Mouse (Mus musculus) left cerebral cortex, postnatal 10 days (tissue): ENCODE results near the gene Olfr868. TPM values are rescaled to one million over a fixed set of nuclear protein-coding genes. Genes with fewer than 3 reads are reported as not detected.

Source experiments
- DNase-seq, 2 experiments: peaks; one replicate each; pipeline ENCODE4 v3.0.0; 2021 to 2022; ENCODE audit warnings: low spot score in 2 of 2, mixed read lengths in 1 of 2; ENCODE audit errors: extremely low spot score in 1 of 2
- intact Hi-C: fragments of 180-260 bp; cut with DNase I; formaldehyde crosslinking; loops from one replicate; pipeline ENCODE4 v1.15.1; 2025
- total RNA-seq, 2 experiments: library from RNA; stranded (reverse); gene quantifications; 2 replicates each; pipeline ENCODE4 v1.2.3; 2021

The Olfr868 gene
- not detected for total RNA-seq

DNA sequence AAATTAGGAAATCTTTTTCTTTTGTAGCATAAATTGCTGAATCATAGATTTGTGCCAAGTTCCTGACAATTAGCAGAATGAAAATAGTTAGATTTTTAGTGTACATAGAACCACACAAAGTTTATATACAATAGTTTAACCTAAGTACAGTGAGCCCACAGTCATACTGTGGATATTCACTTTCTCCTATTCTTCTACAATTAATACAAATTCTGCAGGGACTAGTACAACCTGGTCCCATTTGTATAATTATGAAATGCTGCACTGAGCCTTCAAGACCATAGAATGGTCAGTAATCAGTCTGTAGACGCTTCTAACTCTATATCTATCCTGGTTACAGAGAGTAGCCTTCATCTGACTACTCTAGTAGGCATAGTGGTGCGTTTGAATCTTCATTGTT is at the start of gene Olfr868:
TSS of gene Olfr868 (plus strand) at position 301 of the 400 bp plus-strand sequence.
- intact Hi-C loops = no loop called here

DNA sequence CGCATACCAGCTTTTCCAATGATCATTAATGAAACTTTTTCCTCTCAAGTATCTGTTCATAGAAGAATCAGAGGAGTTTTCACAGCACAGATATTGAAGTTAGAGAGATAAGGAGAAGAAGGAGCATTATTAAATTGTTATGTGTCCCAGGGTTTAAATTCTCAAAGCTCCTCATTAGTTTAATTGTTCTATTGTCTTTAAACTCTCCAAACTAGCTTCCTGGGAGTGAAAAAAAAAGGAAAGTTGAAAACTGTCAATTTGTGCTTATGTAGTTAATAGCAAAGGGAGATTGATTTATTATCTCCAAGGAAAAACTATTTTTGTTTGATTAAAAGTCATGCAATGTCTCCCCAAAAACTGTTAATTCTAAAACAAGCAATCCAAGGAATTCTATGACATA is 41.0 kb upstream of the Olfr868 start, which contains the start of gene Olfr867:
TSS of gene Olfr867 (minus strand) at position 101 of the 400 bp plus-strand sequence.
- intact Hi-C loops = no loop called here
- no peak for DNase-seq

More for the DNA sequence above, at the start of gene Olfr868:
- no peak for DNase-seq

DNA sequence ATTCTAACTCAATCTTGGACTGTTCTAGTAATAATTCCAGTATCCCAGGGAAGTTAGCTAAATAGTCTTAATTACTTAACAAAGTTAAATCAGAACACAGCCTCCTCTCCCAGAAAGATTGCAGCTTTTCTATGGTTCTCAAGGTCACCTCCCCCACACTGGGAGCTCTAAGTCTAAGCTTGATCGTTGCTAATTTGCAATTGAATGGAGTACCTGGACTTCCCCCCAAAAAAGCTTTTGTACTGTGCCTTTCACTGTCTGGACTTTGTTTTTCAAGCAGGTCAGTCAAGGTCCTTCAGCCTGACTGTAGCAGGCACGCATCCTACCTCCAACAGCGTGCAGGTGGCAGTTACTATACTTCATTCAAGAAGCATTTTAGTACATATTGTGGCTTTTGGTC is 28.2 kb upstream of the Olfr868 start:
- DNase-seq = no peak
- intact Hi-C loops = no loop called here

DNA sequence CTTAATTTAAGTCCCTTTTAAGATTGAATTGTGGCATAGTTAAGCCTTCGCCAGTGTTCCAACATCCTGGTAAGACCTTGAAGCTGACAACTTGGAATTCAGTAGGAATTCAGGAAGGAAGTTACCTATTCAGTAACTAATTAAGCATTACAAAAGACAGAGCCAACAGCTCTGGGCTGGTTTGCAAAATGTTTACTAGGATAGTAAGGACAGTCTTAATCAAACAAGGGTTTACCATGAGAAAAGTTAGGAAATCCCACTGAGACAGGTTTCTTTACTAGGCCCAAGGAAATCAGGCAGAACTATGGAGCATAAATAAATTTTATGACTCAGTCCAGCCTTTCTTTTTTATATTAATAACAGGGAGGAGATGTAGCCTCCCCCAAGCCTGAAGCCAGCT is 27.1 kb upstream of the Olfr868 start:
- no peak for DNase-seq
- intact Hi-C loops = no loop called here

DNA sequence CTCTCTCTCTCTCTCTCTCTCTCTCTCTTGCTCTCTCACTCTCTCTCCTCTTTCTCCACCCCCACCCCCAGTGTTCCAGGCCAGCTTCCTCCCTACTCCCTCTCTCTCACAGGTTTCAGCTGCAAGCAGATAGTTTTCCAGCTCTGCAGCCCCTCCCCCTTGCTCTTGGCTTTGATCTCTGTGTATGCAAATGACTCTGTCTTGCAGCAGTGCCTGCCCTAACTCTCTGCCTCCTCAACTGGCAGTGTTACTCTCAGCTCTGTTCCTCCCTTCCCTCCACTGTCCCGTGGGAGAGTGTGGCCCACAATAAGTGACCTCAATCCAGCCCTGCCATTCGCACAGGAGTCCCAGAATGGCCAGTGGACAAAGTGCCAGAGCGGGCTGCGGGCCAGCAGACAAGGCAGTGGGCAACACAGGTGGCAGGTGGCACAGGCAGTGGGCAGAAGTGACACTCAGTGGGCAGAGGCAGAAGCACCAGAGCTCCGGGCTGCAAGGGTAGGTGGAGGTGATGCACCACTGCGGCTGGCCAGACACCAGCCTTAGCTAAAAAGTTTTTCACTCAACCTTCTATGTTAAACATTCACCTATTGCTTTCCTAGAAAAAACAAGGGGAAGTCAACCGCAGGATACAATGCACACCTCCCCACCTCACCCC is 24.8 kb upstream of the Olfr868 start:
- peak in 1 of 2 experiments; percentile 19 for DNase-seq
- intact Hi-C loops = no loop called here

DNA sequence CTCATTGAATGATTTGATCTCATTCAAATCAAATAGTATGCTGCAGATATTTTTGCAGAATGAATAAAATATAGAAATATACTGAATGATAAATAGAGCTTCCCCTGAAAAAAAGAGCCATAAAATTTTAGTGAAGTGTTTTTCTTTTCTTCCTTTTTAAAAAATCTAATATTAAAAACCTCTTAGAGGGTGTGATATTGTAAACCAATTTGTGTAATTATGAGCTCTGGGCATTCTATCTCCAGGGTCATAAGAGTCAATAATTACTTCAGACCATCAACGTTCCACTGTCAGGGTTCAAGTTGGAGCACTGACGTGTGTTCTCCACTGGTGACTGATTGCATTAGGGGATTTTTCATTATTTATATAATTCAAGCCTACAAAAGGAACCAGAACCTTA is 30.3 kb downstream of the Olfr868 start, which contains the start of gene Olfr869:
TSS of gene Olfr869 (plus strand) at position 301 of the 400 bp plus-strand sequence.
- intact Hi-C loops = no loop called here
- no peak for DNase-seq

DNA sequence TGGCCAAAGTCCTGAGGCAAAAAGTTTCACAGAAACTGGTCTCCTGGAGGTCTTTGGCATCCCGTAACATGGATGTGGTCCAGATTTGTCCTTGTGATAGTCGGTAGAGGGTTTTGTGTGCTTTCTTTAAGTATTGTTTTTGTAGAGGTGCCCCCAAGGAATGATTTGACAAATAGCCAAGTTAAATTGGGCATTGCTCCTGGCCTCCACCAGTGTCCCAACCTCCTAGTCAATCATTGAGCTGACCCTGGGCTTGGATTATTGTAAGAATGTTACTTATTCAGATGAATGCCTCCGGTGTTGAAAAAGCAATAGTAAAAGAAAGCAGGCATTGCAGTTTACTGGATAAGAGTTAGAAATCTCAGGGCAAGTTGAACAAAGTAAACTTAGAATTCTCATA is 51.3 kb downstream of the Olfr868 start:
- intact Hi-C loops = no loop called here
- no peak for DNase-seq

Other genes starting within 250 kb of the Olfr868 start
- not detected for gene Olfr860, start 248.9 kb upstream of the Olfr868 start, total RNA-seq
- not detected for gene Olfr862, start 210.6 kb upstream of the Olfr868 start, total RNA-seq
- not detected for gene Olfr77, start 181.8 kb upstream of the Olfr868 start, total RNA-seq
- gene Olfr866, start 70.6 kb upstream of the Olfr868 start, total RNA-seq = not detected
- not detected for gene Olfr867, start 41.1 kb upstream of the Olfr868 start, total RNA-seq
- gene Olfr869, start 30.4 kb downstream of the Olfr868 start, total RNA-seq = not detected
- not detected for gene Olfr870, start 75.4 kb downstream of the Olfr868 start, total RNA-seq
- gene Olfr871, start 113.6 kb downstream of the Olfr868 start, total RNA-seq = not detected
- gene Olfr872, start 138.5 kb downstream of the Olfr868 start, total RNA-seq = not detected
- gene Olfr39, start 183.7 kb downstream of the Olfr868 start, total RNA-seq = not detected
- gene Olfr873, start 199.9 kb downstream of the Olfr868 start, total RNA-seq = not detected
- not detected for gene Olfr18, start 237.5 kb downstream of the Olfr868 start, total RNA-seq